Mouse (Mus musculus) mature B cell (primary cell): ENCODE measurements around the gene Psmb9.

Source experiments
- in situ Hi-C: fragments of 300-500 bp; cut with MboI; formaldehyde crosslinking; loops from 2 replicates; pipeline ENCODE4 v1.14.3; 2019

Psmb9 gene

GRCm38 (mm10) chr17:34141448-34141847 lies 46.1 kb downstream of the Psmb9 start:
- in situ Hi-C loops: no loop called here

DNA sequence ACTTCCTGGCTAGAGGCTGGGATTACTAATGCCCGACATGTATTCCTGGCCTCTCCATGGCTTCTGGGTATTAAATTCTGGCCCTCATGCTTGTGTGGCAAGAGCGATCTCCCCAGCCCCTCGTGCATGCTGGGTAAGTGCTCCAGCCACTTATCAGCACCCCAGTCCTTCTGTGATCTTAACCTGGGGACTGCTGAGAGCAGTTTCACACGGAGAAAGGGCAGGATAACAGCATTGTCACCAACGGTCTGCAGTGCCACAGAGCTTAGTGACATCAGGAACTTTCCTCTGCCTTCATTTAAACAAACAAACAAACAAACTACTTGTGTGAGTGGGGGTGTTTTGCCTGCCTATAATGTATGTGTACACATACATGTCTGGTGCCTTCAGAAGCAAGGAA lies 47.3 kb downstream of the Psmb9 start:
- in situ Hi-C loops: no loop called here

- in situ Hi-C loops: no loop called here
Observed at GRCm38 (mm10) chr17:34139416-34139815, 48.1 kb downstream of the Psmb9 start.

DNA sequence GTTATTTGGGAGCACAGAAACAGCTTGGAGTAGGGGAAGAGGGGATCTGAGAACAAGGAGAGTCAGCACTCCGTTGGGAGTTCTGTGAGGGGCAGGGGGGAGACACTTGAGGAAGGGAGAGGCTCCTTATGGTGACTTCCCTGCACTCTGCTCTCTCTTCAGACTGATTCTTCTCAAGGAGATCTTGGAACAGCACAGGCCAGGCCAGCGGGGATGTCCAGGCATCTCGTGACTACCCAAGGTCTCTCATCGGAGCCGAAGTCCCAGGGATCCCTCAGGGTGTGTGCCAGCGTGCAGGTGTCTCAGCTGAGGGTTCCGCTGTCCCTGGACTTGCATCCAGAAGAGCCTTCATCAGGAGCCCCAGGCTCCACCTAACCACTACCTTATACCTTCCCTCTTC lies 48.9 kb downstream of the Psmb9 start:
- in situ Hi-C loops: no loop called here

GRCm38 (mm10) chr17:34137601-34138000 lies 50.0 kb downstream of the Psmb9 start:
- in situ Hi-C loops: no loop called here

- in situ Hi-C loops: no loop called here
Observed at GRCm38 (mm10) chr17:34135297-34136224, 52.0 kb downstream of the Psmb9 start.

- in situ Hi-C loops: loop anchor here (5.0 kb wide), 1 partner anchor 33 kb away; no protein-coding TSS in a partner anchor
Observed at GRCm38 (mm10) chr17:34134451-34134850, 53.1 kb downstream of the Psmb9 start.

DNA sequence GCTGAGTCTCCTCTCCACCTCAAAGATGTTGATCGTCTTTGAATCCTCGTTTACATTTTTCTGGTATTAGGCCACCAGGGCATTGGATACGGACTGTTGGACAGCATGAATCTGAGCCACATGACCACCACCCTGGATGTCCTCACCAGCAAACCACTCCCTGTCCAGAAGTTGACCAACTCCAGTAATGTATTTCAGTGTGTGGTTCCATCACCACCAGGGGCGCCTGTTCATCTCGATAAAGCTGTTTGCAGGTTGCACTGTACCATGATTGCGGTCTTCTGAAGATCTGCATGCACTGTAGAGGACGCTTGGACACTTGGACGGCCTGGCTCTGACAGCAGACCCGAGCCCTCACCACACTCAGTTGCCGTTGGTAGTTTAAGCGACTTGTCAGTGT lies 54.3 kb downstream of the Psmb9 start:
- in situ Hi-C loops: loop anchor here (5.0 kb wide), 1 partner anchor 34 kb away; no protein-coding TSS in a partner anchor
